Mouse (Mus musculus): Measurements from ENCODE around the gene Spen. TPM values are rescaled to one million over a fixed set of nuclear protein-coding genes. Genes with fewer than 3 reads are reported as not detected.

Spen gene
- polyA plus RNA-seq (2021; fragmentation: Nextera tagmentation) = 1.8 and 6.4 TPM in 2 replicates
- long read RNA-seq, experiment 1, partial matches to known transcripts = 8 of 9 reads
- long read RNA-seq, experiment 1, other reads (novel, unspliced or antisense) = 1 of 9 reads
- long read RNA-seq, experiment 2, partial matches to known transcripts = 3 of 9 reads
- long read RNA-seq, experiment 2, other reads (novel, unspliced or antisense) = 6 of 9 reads

GRCm38 (mm10) chr4:141538408-141539212 is at the start of gene Spen:
TSS of gene Spen (minus strand) at chr4:141538597.

GRCm38 (mm10) chr4:141444451-141445327 is 93.7 kb downstream of the Spen start, which contains the start of gene Zbtb17:
TSS of gene Zbtb17 (plus strand) at chr4:141444654.

GRCm38 (mm10) chr4:141435974-141436373 is 102.4 kb downstream of the Spen start, which contains the start of gene Srarp:
TSS of gene Srarp (minus strand) at chr4:141436105.

GRCm38 (mm10) chr4:141420192-141420829 is 118.1 kb downstream of the Spen start, which contains the start of gene Hspb7:
TSS of gene Hspb7 (plus strand) at chr4:141420779.

Other genes starting within 250 kb of the Spen start
- 0.07 and 0.16 TPM in 2 replicates for gene Epha2, start 237.4 kb downstream of the Spen start, polyA plus RNA-seq (2021; fragmentation: Nextera tagmentation)
- 0.18 and 2.4 TPM in 2 replicates for gene Fam131c, start 170.4 kb downstream of the Spen start, polyA plus RNA-seq (2021; fragmentation: Nextera tagmentation)
- gene Clcnka, start 139.9 kb downstream of the Spen start, polyA plus RNA-seq (2021; fragmentation: Nextera tagmentation) = not detected in 2 replicates
- not detected in 2 replicates for gene Clcnkb, start 122.6 kb downstream of the Spen start, polyA plus RNA-seq (2021; fragmentation: Nextera tagmentation)
- gene Hspb7, start 117.8 kb downstream of the Spen start, polyA plus RNA-seq (2021; fragmentation: Nextera tagmentation) = 0.11 and 0.14 TPM in 2 replicates
- 0.23 and 0.88 TPM in 2 replicates for gene Srarp, start 102.5 kb downstream of the Spen start, polyA plus RNA-seq (2021; fragmentation: Nextera tagmentation)
- gene Zbtb17, start 93.9 kb downstream of the Spen start, polyA plus RNA-seq (2021; fragmentation: Nextera tagmentation) = 20.1 and 21.6 TPM in 2 replicates
- 0.31 and 0.87 TPM in 2 replicates for gene Fblim1, start 67.5 kb upstream of the Spen start, polyA plus RNA-seq (2021; fragmentation: Nextera tagmentation)
- 0.16 and 0.56 TPM in 2 replicates for gene Tmem82, start 80.0 kb upstream of the Spen start, polyA plus RNA-seq (2021; fragmentation: Nextera tagmentation)
- 2.3 and 4.4 TPM in 2 replicates for gene Slc25a34, start 85.2 kb upstream of the Spen start, polyA plus RNA-seq (2021; fragmentation: Nextera tagmentation)
- gene Plekhm2, start 126.3 kb upstream of the Spen start, polyA plus RNA-seq (2021; fragmentation: Nextera tagmentation) = 8.3 and 9.7 TPM in 2 replicates
- gene Rsc1a1, start 147.0 kb upstream of the Spen start, polyA plus RNA-seq (2021; fragmentation: Nextera tagmentation) = not detected in 2 replicates
- 5.9 and 6.1 TPM in 2 replicates for gene Ddi2, start 184.8 kb upstream of the Spen start, polyA plus RNA-seq (2021; fragmentation: Nextera tagmentation)
- 4.6 and 7.3 TPM in 2 replicates for gene Agmat, start 208.1 kb upstream of the Spen start, polyA plus RNA-seq (2021; fragmentation: Nextera tagmentation)